Mouse (Mus musculus): ENCODE results near the gene Dnmbp.
"Not testable (repeated sequence)": the region's sequence is repeated elsewhere in the genome, so short reads cannot be mapped to it uniquely, and the experiment has no call there.

The Dnmbp gene

GRCm38 (mm10) chr19:43939769-43940689 lies at the start of gene Dnmbp:
Gene Dnmbp (minus strand): TSS chr19:43940191.
- DNase-seq: peak; percentile 42

GRCm38 (mm10) chr19:43986069-43986794 lies 46.2 kb upstream of the Dnmbp start, which contains the start of gene Cpn1:
Gene Cpn1 (minus strand): TSS chr19:43986556.
- no peak for DNase-seq

- no peak for DNase-seq
These were observed 42.0 kb upstream of the Dnmbp start for GRCm38 (mm10) chr19:43981992-43982391.

- no peak for DNase-seq
These were observed 40.7 kb upstream of the Dnmbp start for GRCm38 (mm10) chr19:43980711-43981110.

- no peak for DNase-seq
These were observed 37.8 kb upstream of the Dnmbp start for GRCm38 (mm10) chr19:43977799-43978198.

GRCm38 (mm10) chr19:43976661-43977060 lies 36.7 kb upstream of the Dnmbp start:
- no peak for DNase-seq

GRCm38 (mm10) chr19:43974221-43974620 lies 34.2 kb upstream of the Dnmbp start:
- no peak for DNase-seq

GRCm38 (mm10) chr19:43973711-43974110 lies 33.7 kb upstream of the Dnmbp start:
- DNase-seq: no peak

GRCm38 (mm10) chr19:43972129-43972528 lies 32.1 kb upstream of the Dnmbp start:
- no peak for DNase-seq

- no peak for DNase-seq
These were observed 28.5 kb upstream of the Dnmbp start for GRCm38 (mm10) chr19:43968436-43969026.

- no peak for DNase-seq
These were observed 26.5 kb upstream of the Dnmbp start for GRCm38 (mm10) chr19:43966481-43966880.

- DNase-seq: no peak
These were observed 25.6 kb upstream of the Dnmbp start for GRCm38 (mm10) chr19:43965496-43966085.

- DNase-seq: no peak
These were observed 22.8 kb upstream of the Dnmbp start for GRCm38 (mm10) chr19:43962795-43963194.

- DNase-seq: no peak
These were observed 21.2 kb upstream of the Dnmbp start for GRCm38 (mm10) chr19:43961185-43961584.

- DNase-seq: no peak
These were observed 20.0 kb upstream of the Dnmbp start for GRCm38 (mm10) chr19:43960014-43960413.

GRCm38 (mm10) chr19:43959162-43959561 lies 19.2 kb upstream of the Dnmbp start:
- DNase-seq: peak; percentile 53

GRCm38 (mm10) chr19:43957881-43958280 lies 17.9 kb upstream of the Dnmbp start:
- DNase-seq: peak; percentile 88

- no peak for DNase-seq
These were observed 17.4 kb upstream of the Dnmbp start for GRCm38 (mm10) chr19:43957402-43957801.

GRCm38 (mm10) chr19:43955266-43955665 lies 15.3 kb upstream of the Dnmbp start:
- no peak for DNase-seq

- DNase-seq: no peak
These were observed 14.9 kb upstream of the Dnmbp start for GRCm38 (mm10) chr19:43954864-43955263.

- DNase-seq: not testable (repeated sequence)
These were observed 12.9 kb upstream of the Dnmbp start for GRCm38 (mm10) chr19:43952936-43953335.

- DNase-seq: no peak
These were observed 9.3 kb upstream of the Dnmbp start for GRCm38 (mm10) chr19:43949111-43949810.

Data from layer of hippocampus, adult 9-11 months (tissue).